Mouse (Mus musculus) midbrain, embryonic 11.5 days (tissue): ENCODE results near the gene Apc2. TPM values are rescaled to one million over a fixed set of nuclear protein-coding genes. Genes with fewer than 3 reads are reported as not detected.
A peak's percentile ranks its signal among the peaks of the same experiment; 100 is the strongest.

Source experiments
- ATAC-seq: fragments of 200-750 bp; cut with Nextera tagmentation; 2 replicates; pipeline ENCODE4 v1.8.0; 2017; ENCODE audit warnings: moderate TSS enrichment, moderate library complexity; ENCODE audit not compliant: low FRiP score
- DNase-seq: peaks from one replicate; pipeline ENCODE4 v3.0.0; 2015; ENCODE audit warnings: low spot score; ENCODE audit errors: missing footprints
- H3K27ac ChIP-seq: fragments of 300-500 bp; sonication (generic); 2 replicates; pipeline ENCODE4 v1.5.1; 2014; ENCODE audit warnings: low read depth, low read length
- H3K27me3 ChIP-seq: fragments of 300-500 bp; sonication (generic); 2 replicates; pipeline ENCODE4 v1.6.1; 2014; ENCODE audit warnings: mild to moderate bottlenecking, low read length, moderate library complexity, mixed read lengths; ENCODE audit not compliant: control insufficient read depth, insufficient read depth
- H3K36me3 ChIP-seq: fragments of 300-500 bp; sonication (generic); 2 replicates; pipeline ENCODE4 v1.6.1; 2014; ENCODE audit warnings: mild to moderate bottlenecking, low read length, moderate library complexity, mixed read lengths; ENCODE audit not compliant: control insufficient read depth, insufficient read depth
- H3K4me1 ChIP-seq: fragments of 300-500 bp; sonication (generic); 2 replicates; pipeline ENCODE4 v1.6.1; 2014; ENCODE audit warnings: low read length; ENCODE audit not compliant: control insufficient read depth, insufficient read depth
- H3K4me2 ChIP-seq: fragments of 300-500 bp; sonication (generic); 2 replicates; pipeline ENCODE4 v1.6.1; 2014; ENCODE audit warnings: mild to moderate bottlenecking, moderate library complexity
- H3K4me3 ChIP-seq: fragments of 300-500 bp; sonication (generic); 2 replicates; pipeline ENCODE4 v1.5.1; 2014; ENCODE audit warnings: low read depth, low read length
- H3K9ac ChIP-seq: fragments of 300-500 bp; sonication (generic); 2 replicates; pipeline ENCODE4 v1.6.1; 2014; ENCODE audit warnings: low read length
- H3K9me3 ChIP-seq: fragments of 300-500 bp; sonication (generic); 2 replicates; pipeline ENCODE4 v1.6.1; 2016; ENCODE audit warnings: low read length; ENCODE audit not compliant: control insufficient read depth
- WGBS: fragments of 180-500 bp; shearing (Covaris S2); extraction: QIAGEN DNeasy Blood & Tissue Kit; methylation state at CpG from one replicate; pipeline ENCODE4 v1.1.7; 2014; 5-methylcytosine and 5-hydroxymethylcytosine counted together
- polyA plus RNA-seq: library from polyadenylated mRNA; unstranded; fragments of >200 nt; fragmentation: Nextera tagmentation; extraction: Ambion mirVana; gene quantifications from 2 replicates; pipeline ENCODE4 v1.2.1, GENCODE M21; 2014

The Apc2 gene
- polyA plus RNA-seq, 1 experiment from 2014 or later: 63.4 TPM

DNA sequence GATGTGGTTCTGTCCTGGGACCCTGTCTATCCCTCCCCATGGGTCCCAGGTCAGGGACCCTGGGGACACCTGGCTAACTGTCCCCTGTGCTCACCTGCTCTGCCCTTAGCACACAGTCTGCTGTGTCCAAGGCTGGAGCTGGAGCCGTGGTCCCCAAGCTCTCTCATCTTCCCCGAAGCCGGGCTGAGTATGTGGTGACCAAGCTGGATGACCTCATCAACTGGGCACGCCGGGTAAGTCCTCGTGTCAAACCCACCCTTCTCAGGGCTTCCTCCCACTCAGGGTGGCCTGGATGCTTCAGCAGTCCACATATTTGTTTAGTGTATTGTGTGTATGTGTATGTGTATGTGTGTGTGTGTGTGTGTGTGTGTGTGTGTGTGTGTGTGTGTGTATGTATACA, 42.2 kb upstream of the Apc2 start:
- no peak for DNase-seq
- Histone ChIP-seq H3K9ac (no peak overlapping the region), H3K4me1 (peaks cover 11% of the 10 kb centered on the region), H3K27me3 (no peaks in the 10 kb centered on the region), H3K9me3 (no peaks in the 10 kb centered on the region), H3K27ac (no peak overlapping the region), H3K36me3 (peaks cover 9% of the 10 kb centered on the region), H3K4me2 (no peak overlapping the region), H3K4me3 (no peak overlapping the region)
- ATAC-seq: no peak
- 91% methylated on average over 6 of the region's 6 CpGs for WGBS

DNA sequence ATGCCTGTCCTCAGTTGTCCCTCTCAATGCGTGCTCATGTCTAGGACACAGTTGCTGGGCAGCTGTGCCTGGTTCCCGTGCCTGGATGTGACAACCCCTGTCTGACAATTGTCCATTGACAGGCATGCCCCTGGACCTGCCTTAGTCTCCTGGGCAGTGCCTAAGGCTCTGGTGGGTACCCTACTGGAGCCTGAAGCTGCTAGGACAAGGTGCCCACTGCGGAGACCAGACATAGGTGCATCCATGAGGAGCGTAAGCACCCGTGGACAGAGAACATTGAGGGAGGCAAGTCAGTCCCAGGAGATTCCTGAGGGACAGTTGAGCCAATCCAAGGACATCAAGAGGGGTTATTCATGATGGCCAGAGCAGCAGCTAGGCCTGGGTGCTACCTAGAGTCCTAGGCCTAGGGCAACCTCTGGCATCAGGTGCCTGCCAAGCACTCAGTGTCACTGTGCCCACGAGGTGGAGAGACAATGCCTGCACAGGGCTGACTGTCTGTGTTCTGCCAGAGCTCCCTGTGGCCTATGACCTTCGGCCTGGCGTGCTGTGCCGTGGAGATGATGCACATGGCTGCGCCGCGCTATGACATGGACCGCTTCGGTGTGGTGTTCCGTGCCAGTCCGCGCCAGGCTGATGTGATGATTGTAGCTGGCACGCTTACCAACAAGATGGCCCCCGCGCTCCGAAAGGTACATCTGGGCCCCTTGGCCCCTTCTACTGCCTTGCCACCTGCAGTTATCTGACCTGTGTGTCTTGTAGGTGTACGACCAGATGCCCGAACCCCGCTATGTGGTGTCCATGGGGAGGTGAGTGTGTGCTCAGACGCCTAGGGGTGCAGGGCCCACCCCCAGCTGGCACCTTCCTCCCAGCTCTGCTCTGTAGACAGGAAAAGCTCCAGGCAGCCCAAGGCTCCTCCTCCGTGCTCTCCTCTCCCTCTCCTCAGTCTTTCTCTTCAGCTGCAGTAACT, 41.2 kb upstream of the Apc2 start:
- no peaks in the 10 kb centered on the region for H3K27me3 ChIP-seq
- no peak overlapping the region for H3K4me3 ChIP-seq
- no peaks in the 10 kb centered on the region for H3K9me3 ChIP-seq
- no peak overlapping the region for H3K27ac ChIP-seq
- peaks cover 19% of the 10 kb centered on the region for H3K4me1 ChIP-seq
- ATAC-seq (no peak), DNase-seq (no peak)
- peaks cover 9% of the 10 kb centered on the region for H3K36me3 ChIP-seq
- 97% methylated on average over 26 of the region's 26 CpGs for WGBS
- no peak overlapping the region for H3K9ac ChIP-seq
- no peak overlapping the region for H3K4me2 ChIP-seq

DNA sequence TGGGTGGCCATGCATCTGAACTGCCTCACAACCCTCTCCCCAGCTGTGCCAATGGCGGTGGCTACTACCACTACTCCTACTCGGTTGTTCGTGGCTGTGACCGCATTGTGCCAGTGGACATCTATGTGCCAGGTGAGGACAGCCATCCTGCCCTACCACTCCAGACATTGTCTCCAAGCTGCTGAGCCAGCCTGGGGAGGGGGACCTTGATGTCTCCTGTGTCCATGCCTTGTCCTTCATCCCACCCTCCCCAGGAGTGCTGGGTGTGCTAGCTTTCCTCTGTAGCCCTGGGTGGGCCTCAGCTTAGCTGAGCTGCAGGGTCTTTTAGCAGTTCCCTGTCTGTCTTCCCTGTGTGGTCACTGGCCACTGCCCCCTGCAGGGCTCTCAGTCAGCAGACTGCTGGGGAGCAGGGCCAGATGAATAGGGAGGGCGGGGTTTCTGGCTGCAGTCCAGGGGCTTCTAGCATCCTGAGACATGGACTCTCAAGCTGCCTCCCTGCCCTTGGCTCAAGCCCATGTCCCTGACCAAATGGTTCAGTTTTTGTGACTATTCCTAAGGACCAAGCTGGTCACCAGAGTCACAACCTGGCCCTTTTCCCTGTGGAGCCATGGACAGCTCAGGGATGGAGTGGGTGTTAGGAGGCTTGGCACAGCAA, 39.8 kb upstream of the Apc2 start:
- H3K4me3 ChIP-seq: no peak overlapping the region
- no peak for ATAC-seq
- H3K9me3 ChIP-seq: no peaks in the 10 kb centered on the region
- peaks cover 23% of the 10 kb centered on the region for H3K4me1 ChIP-seq
- peaks cover 9% of the 10 kb centered on the region for H3K36me3 ChIP-seq
- no peak overlapping the region for H3K4me2 ChIP-seq
- no peak overlapping the region for H3K9ac ChIP-seq
- 84% methylated on average over 5 of the region's 5 CpGs for WGBS
- no peak for DNase-seq
- H3K27ac ChIP-seq: no peak overlapping the region
- no peaks in the 10 kb centered on the region for H3K27me3 ChIP-seq

DNA sequence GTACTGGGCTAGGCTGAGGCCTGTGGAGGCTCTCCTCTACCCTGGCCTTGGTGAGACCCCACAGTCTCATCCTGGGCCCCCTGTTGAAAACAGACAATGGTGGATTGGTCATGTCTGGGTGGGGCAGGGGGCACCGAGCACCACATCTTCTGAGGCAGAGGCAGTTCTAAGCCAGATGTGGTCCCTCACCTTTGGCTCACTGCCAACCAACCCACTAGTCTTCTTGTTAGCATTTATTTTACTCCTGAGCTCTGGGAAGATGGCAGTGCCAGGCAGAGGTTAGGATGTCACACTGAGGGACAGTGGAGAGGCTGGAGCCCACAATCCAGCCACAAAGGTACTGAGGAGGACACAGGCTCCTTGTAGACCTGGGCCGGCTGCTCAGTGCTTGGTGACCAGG, 37.8 kb upstream of the Apc2 start:
- H3K9me3 ChIP-seq: no peaks in the 10 kb centered on the region
- peaks cover 9% of the 10 kb centered on the region for H3K36me3 ChIP-seq
- no peak for DNase-seq
- H3K4me3 ChIP-seq: no peak overlapping the region
- no peaks in the 10 kb centered on the region for H3K27me3 ChIP-seq
- no peak for ATAC-seq
- WGBS: 91% methylated on average over 2 of the region's 2 CpGs
- H3K9ac ChIP-seq: no peak overlapping the region
- H3K4me2 ChIP-seq: no peak overlapping the region
- no peak overlapping the region for H3K27ac ChIP-seq
- H3K4me1 ChIP-seq: peaks cover 30% of the 10 kb centered on the region

DNA sequence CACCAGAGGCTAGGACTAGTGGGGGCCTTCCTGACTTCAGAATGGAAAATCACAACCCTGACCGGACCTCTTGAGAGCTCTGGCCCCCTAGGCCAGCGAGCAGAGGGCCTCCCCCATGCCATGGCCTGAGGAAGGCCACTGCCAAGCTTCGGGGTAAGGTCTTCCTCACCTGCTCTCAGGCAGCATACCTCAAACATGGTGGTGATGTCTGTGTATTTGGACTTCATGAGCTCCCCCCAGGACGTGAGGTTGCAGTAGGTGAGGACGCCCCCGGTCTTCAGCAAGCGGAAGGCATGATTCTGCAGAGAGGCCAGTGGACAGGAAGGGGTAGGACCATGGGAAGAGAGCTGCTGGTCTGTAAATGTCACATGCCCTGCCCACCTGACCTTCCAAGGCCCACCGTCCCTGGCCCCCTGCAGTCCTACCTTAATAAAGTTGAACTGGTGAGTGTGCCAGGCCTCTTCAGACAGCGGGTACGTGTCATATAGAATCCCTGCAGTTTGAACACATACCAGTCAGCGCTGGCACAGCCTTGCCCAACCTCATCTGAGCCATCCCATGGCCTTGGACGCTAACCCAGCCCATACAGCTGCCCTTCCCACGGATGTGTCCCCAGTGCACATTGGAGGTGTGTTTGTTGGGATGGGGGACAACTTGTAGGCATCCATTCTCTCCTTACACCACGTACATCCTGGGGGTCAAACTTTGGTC, 36.9 kb upstream of the Apc2 start:
- Histone ChIP-seq H3K9ac (no peak overlapping the region), H3K4me2 (no peak overlapping the region), H3K36me3 (peaks cover 9% of the 10 kb centered on the region), H3K9me3 (no peaks in the 10 kb centered on the region), H3K27me3 (no peaks in the 10 kb centered on the region), H3K27ac (no peak overlapping the region), H3K4me3 (no peak overlapping the region), H3K4me1 (peaks cover 30% of the 10 kb centered on the region)
- no peak for ATAC-seq
- 92% methylated on average over 14 of the region's 14 CpGs for WGBS
- no peak for DNase-seq

DNA sequence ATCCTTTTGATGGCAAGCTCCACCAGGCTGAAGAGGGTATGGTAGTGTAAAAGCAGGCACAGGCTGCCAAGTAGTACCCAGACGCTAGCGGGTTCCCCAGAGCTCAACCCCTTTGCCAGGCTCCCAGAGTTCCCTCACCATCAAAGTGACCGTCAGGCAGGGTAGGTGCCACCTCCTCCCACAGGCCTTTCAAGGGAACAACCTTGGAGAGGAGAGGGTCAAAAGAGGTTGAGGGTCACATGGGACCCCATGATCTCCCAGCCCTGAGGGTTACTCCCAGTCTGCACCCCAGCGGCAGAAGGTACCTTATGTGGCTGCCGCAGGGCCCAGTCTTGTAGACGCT, 36.3 kb upstream of the Apc2 start:
- H3K27me3 ChIP-seq: no peaks in the 10 kb centered on the region
- H3K4me2 ChIP-seq: peak overlapping the region; percentile 71
- H3K4me1 ChIP-seq: peaks cover 30% of the 10 kb centered on the region
- no peak for ATAC-seq
- no peaks in the 10 kb centered on the region for H3K9me3 ChIP-seq
- H3K27ac ChIP-seq: no peak overlapping the region; the same call in 1 of the 2 replicates
- WGBS: 77% methylated on average over 6 of the region's 6 CpGs
- no peak overlapping the region for H3K9ac ChIP-seq
- peaks cover 4% of the 10 kb centered on the region; the same call in 1 of the 2 replicates for H3K36me3 ChIP-seq
- H3K4me3 ChIP-seq: no peak overlapping the region
- no peak for DNase-seq

DNA sequence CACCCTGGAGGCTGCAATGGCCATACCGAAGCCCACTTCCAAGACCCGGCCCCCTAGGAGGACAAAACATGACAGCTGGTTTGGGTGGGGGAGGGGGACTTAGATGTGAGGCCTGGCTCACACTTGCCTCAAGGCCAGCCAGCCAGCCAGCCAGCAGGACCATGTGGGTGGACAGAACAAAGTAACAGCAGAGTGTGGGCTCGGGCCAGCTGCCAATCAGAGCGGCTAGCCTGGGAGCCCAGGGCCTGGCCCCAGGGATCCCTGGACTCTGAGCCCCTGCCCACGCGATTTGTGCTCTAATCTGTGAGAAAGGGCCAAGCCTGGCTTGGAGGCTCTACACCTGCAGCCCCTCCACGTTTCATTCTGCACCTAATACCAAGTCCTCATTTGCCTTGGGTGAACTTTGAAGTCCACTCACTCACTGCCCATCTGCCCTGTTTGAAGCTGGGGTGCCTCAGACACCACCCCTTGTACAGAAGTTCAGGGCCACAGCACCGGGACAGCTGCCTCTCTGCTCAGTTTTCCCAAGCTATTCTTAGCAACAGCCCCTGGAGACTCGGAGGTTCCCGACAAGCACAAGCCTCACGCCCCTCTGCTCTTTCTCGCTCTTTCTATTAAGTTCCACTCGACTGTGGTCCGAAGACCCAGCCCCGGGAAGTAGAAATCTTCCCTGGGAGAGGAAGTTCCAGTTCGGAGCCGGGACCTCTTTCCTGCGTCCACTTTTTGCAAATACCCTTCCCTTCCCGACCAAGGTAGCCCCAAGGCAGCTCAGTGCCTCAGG, 35.7 kb upstream of the Apc2 start:
- H3K27me3 ChIP-seq: no peaks in the 10 kb centered on the region
- H3K27ac ChIP-seq: peak overlapping the region; percentile 90
- peaks cover 30% of the 10 kb centered on the region for H3K4me1 ChIP-seq
- peak overlapping the region; percentile 36 for H3K4me3 ChIP-seq
- H3K9me3 ChIP-seq: no peaks in the 10 kb centered on the region
- ATAC-seq (no peak), DNase-seq (peak; percentile 94)
- peaks cover 4% of the 10 kb centered on the region; the same call in 1 of the 2 replicates for H3K36me3 ChIP-seq
- 4% methylated on average over 19 of the region's 19 CpGs for WGBS
- H3K4me2 ChIP-seq: peak overlapping the region; percentile 71
- H3K9ac ChIP-seq: peak overlapping the region; percentile 63

DNA sequence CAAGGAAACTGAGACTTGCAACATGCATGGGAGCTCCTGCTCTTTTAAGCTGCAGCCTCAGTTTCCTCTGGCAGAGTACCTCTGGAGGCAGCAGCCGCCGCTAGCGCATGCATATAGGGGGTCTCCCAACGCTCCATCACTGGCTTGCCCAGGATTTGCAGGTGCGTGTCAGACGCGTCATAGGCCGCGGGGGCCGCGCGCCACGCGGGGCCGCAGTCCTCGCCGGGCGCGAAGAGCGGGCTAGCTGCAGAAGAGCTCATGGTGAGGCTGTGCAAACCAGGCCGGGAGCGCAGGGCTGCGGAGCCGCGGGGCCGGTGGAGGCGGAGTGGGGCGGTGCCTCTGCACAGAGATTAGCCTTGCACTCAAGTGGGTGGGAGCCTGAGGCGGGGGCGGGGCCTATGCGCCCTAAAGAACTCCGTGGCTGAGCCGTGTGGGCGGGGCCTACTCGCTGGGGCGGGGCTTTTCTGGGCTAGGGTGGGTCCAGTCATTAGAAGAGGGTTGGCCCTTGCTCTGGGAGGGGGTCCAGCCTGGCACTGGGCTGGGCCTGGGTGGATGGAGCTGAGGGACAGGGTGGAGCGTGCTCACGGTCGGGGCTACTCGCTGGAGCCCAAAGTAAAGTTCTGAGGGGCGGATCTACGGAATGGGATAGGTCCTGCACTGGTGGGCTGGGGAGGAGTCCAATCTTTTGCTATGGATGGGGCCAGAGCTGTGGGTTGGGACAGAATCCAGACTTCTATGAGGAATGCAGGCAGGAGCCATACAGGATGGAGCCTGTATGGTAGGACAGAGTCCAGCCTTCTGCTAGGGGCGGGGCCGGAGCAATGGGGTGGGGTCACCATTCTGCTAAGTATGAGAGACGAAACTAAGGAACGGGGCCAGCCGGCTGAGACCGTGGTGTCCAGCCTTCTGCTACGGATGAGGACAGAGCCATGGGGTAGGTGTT, 34.9 kb upstream of the Apc2 start, which contains the start of the genes Gamt and Dazap1:
Gene Gamt (minus strand): TSS at position 371 of the 943 bp plus-strand sequence.
Gene Dazap1 (plus strand): TSS at position 845 of the 943 bp plus-strand sequence.
- Histone ChIP-seq H3K27ac (peak within 1 kb of the TSS; percentile 90), H3K9me3 (no peaks in the 10 kb centered on the region), H3K4me2 (peak within 1 kb of the TSS; percentile 71), H3K4me3 (peak within 1 kb of the TSS; percentile 36), H3K4me1 (peaks cover 35% of the 10 kb centered on the region), H3K27me3 (no peaks in the 10 kb centered on the region), H3K36me3 (peaks cover 4% of the 10 kb centered on the region; the same call in 1 of the 2 replicates), H3K9ac (peak within 1 kb of the TSS; percentile 63)
- WGBS: 1% methylated on average over 48 of the region's 49 CpGs
- DNase-seq (peak; percentile 100), ATAC-seq (peak; percentile 85)
